Mouse (Mus musculus) E14TG2a.4 (cell line): ENCODE measurements around the gene Med12l.

Experiments
- CTCF ChIP-seq: conservative IDR thresholded peaks from 2 replicates; pipeline ENCODE4 v1.5.1; 2014; ENCODE audit warnings: low read length
- NANOG ChIP-seq: IDR thresholded peaks from 2 replicates; pipeline ENCODE4 v1.6.1; 2014; ENCODE audit warnings: borderline replicate concordance, low read length, mixed read lengths

DNA sequence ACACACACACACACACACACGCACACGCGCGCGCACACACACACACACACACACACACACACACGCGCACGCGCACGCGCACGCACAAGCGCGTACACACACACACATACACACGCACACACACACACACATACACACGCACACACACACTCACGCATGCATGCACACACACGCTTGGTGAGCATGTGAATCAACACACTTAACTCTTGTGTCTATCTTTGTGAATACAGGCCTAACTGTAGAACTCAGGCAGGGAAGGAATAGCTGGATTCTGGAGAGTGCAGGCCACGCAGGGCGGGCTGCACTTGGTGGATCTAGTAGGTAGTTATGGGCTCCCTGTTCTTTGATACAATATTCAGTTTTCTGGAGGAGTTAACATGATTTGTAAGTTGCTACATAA lies 123.1 kb downstream of the Med12l start:
- TF ChIP-seq CTCF (no peak), NANOG (no peak)
